Mouse (Mus musculus): ENCODE results near the gene Nqo2.

DNA sequence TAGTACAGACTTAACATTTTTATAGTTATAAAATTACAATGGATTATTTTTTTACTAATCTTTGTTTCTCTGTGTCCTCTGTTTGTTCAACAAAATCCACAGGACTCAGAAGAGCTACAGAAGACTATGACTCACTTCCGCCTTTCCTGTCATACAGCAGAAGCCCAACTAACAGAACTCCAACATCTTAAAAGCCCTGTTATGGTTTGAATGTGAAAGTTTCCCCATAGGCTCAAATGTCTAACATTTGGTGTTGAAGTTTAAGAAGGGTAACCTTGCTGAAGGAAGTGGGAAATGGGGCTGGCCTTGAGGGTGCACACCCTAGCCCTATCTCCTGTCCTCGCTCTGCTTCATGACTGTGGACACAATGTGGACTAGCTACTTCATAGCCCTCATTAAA lies 4.7 kb upstream of the Nqo2 start:
- TF ChIP-seq CTCF (IDR thresholded peaks at IDR 0.05; ENCODE audit: low read depth) (no peak), EP300 (IDR thresholded peaks at IDR 0.05; ENCODE audit: low read depth) (no peak)
